Mouse (Mus musculus): ENCODE measurements around the gene Pdgfa.

The Pdgfa gene

GRCm38 (mm10) chr5:138953986-138954385 lies 43.2 kb downstream of the Pdgfa start:
- no peak for DNase-seq (ENCODE audit: low spot score)

GRCm38 (mm10) chr5:138952969-138953368 lies 44.2 kb downstream of the Pdgfa start:
- DNase-seq (ENCODE audit: low spot score): no peak

- no peak for DNase-seq (ENCODE audit: low spot score)
Observed at GRCm38 (mm10) chr5:138951305-138951704, 45.9 kb downstream of the Pdgfa start.

- no peak for DNase-seq (ENCODE audit: low spot score)
Observed at GRCm38 (mm10) chr5:138949165-138949564, 48.0 kb downstream of the Pdgfa start.

GRCm38 (mm10) chr5:138948031-138948980 lies 48.9 kb downstream of the Pdgfa start:
- DNase-seq (ENCODE audit: low spot score): no peak

GRCm38 (mm10) chr5:138947487-138947886 lies 49.7 kb downstream of the Pdgfa start:
- DNase-seq (ENCODE audit: low spot score): no peak

GRCm38 (mm10) chr5:138946931-138947330 lies 50.2 kb downstream of the Pdgfa start:
- no peak for DNase-seq (ENCODE audit: low spot score)

GRCm38 (mm10) chr5:138945011-138945410 lies 52.2 kb downstream of the Pdgfa start:
- no peak for DNase-seq (ENCODE audit: low spot score)

- DNase-seq (ENCODE audit: low spot score): no peak
Observed at GRCm38 (mm10) chr5:138944551-138944950, 52.6 kb downstream of the Pdgfa start.

- no peak for DNase-seq (ENCODE audit: low spot score)
Observed at GRCm38 (mm10) chr5:138941842-138942241, 55.3 kb downstream of the Pdgfa start.

GRCm38 (mm10) chr5:138940576-138940975 lies 56.6 kb downstream of the Pdgfa start:
- DNase-seq (ENCODE audit: low spot score): no peak

GRCm38 (mm10) chr5:138938572-138939163 lies 58.5 kb downstream of the Pdgfa start:
- DNase-seq (ENCODE audit: low spot score): no peak

- DNase-seq (ENCODE audit: low spot score): no peak
Observed at GRCm38 (mm10) chr5:138936399-138937089, 60.6 kb downstream of the Pdgfa start.

GRCm38 (mm10) chr5:138934540-138934939 lies 62.6 kb downstream of the Pdgfa start:
- DNase-seq (ENCODE audit: low spot score): no peak

- no peak for DNase-seq (ENCODE audit: low spot score)
Observed at GRCm38 (mm10) chr5:138932460-138933432, 64.4 kb downstream of the Pdgfa start.

GRCm38 (mm10) chr5:138931836-138932235 lies 65.3 kb downstream of the Pdgfa start:
- DNase-seq (ENCODE audit: low spot score): no peak

GRCm38 (mm10) chr5:138929879-138930507 lies 67.2 kb downstream of the Pdgfa start:
- DNase-seq (ENCODE audit: low spot score): no peak

Measured in layer of hippocampus, adult 9-10 months (tissue).